Mouse (Mus musculus): ENCODE measurements at regions not wholly inside any gene's neighbourhood (a gene's known extent, or its start where the extent isn't known, plus 50 kb on each side); places are given as distances from the start of the nearest gene placed in this dataset.

GRCm38 (mm10) chr10:21821421-21821820 lies 60.6 kb upstream of the Sgk1 start:
- no peaks in the 10 kb centered on the region for H3K27me3 ChIP-seq (ENCODE audit: insufficient read depth, low read length)
- H3K27ac ChIP-seq (ENCODE audit: low read depth, low read length): no peak overlapping the region
- H3K4me3 ChIP-seq (ENCODE audit: low read depth, low read length): no peak overlapping the region
- ATAC-seq (ENCODE audit: low FRiP score): no peak
- no peaks in the 10 kb centered on the region for H3K9me3 ChIP-seq (ENCODE audit: low read length)
- no peaks in the 10 kb centered on the region for H3K36me3 ChIP-seq (ENCODE audit: insufficient read depth, low read length)
- H3K4me1 ChIP-seq (ENCODE audit: insufficient read depth, low read length): no peaks in the 10 kb centered on the region
- WGBS: 72% methylated on average over 5 of the region's 5 CpGs
- H3K9ac ChIP-seq (replicated peaks; ENCODE audit: low read length, poor library complexity, severe bottlenecking): no peak overlapping the region
- TF ChIP-seq CTCF (IDR thresholded peaks at IDR 0.05): no peak
- DNase-seq (ENCODE audit: low spot score): no peak
- no peak overlapping the region for H3K4me2 ChIP-seq (ENCODE audit: low read depth, low read length, poor library complexity, severe bottlenecking)

DNA sequence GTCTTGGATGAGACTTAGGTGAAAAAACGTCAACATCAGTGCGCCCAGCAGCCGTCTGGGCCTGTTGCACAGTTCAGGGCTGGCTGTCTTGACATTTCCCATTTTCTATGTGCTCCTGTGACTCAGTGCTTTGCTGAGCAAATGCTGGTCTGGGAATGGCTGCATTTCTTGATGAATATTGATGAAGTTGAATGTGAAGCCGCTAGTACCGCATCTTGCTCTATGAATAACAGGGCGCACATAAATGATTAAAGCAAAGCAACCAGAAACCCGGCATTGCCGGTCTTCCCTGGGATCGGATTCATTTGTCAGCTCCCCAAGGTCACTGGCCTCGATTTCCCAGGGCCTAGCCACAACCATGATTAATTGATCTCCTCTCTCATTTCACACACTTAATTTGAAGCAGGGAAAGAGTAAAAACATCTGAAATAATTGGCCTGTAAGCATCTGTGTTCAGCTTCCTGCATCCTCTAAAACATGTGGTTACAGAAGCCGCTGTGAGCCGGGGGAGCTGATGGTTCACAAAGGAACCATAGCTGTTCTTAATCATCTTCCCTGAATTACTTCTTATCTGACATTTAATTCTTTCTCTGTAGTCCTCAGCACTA lies 57.5 kb upstream of the Sgk1 start:
- H3K4me2 ChIP-seq (ENCODE audit: low read depth, low read length, poor library complexity, severe bottlenecking): no peak overlapping the region
- H3K36me3 ChIP-seq (ENCODE audit: insufficient read depth, low read length): no peaks in the 10 kb centered on the region
- no peaks in the 10 kb centered on the region for H3K9me3 ChIP-seq (ENCODE audit: low read length)
- 34% methylated on average over 12 of the region's 12 CpGs for WGBS
- H3K4me3 ChIP-seq (ENCODE audit: low read depth, low read length): no peak overlapping the region
- TF ChIP-seq CTCF (IDR thresholded peaks at IDR 0.05): no peak
- H3K27me3 ChIP-seq (ENCODE audit: insufficient read depth, low read length): no peaks in the 10 kb centered on the region
- no peak overlapping the region for H3K9ac ChIP-seq (replicated peaks; ENCODE audit: low read length, poor library complexity, severe bottlenecking)
- peak; percentile 29 for DNase-seq (ENCODE audit: low spot score)
- no peak overlapping the region for H3K27ac ChIP-seq (ENCODE audit: low read depth, low read length)
- ATAC-seq (ENCODE audit: low FRiP score): no peak
- H3K4me1 ChIP-seq (ENCODE audit: insufficient read depth, low read length): 0 out of 2 replicates have a peak, but pooled peaks cover 6% of the 10 kb centered on the region

GRCm38 (mm10) chr10:21826793-21827504 lies 55.0 kb upstream of the Sgk1 start:
- 53% methylated on average over 5 of the region's 5 CpGs for WGBS

GRCm38 (mm10) chr10:21827505-21827844 lies 54.5 kb upstream of the Sgk1 start:
- DNase-seq (ENCODE audit: low spot score) (no peak), ATAC-seq (ENCODE audit: low FRiP score) (no peak)
- 67% methylated on average over 3 of the region's 3 CpGs for WGBS
- H3K27me3 ChIP-seq (ENCODE audit: insufficient read depth, low read length): no peaks in the 10 kb centered on the region
- H3K9ac ChIP-seq (replicated peaks; ENCODE audit: low read length, poor library complexity, severe bottlenecking): no peak overlapping the region
- no peaks in the 10 kb centered on the region for H3K36me3 ChIP-seq (ENCODE audit: insufficient read depth, low read length)
- H3K4me3 ChIP-seq (ENCODE audit: low read depth, low read length): no peak overlapping the region
- no peak overlapping the region for H3K27ac ChIP-seq (ENCODE audit: low read depth, low read length)
- no peak overlapping the region for H3K4me2 ChIP-seq (ENCODE audit: low read depth, low read length, poor library complexity, severe bottlenecking)
- H3K4me1 ChIP-seq (ENCODE audit: insufficient read depth, low read length): 0 out of 2 replicates have a peak, but pooled peaks cover 7% of the 10 kb centered on the region
- no peaks in the 10 kb centered on the region for H3K9me3 ChIP-seq (ENCODE audit: low read length)
- TF ChIP-seq CTCF (IDR thresholded peaks at IDR 0.05): no peak

More at GRCm38 (mm10) chr10:21826793-21827504, 55.0 kb upstream of the Sgk1 start:
- H3K4me3 ChIP-seq (ENCODE audit: low read depth, low read length): no peak overlapping the region
- no peaks in the 10 kb centered on the region for H3K27me3 ChIP-seq (ENCODE audit: insufficient read depth, low read length)
- H3K9me3 ChIP-seq (ENCODE audit: low read length): no peaks in the 10 kb centered on the region
- no peak overlapping the region for H3K4me2 ChIP-seq (ENCODE audit: low read depth, low read length, poor library complexity, severe bottlenecking)
- ATAC-seq (ENCODE audit: low FRiP score) (no peak), DNase-seq (ENCODE audit: low spot score) (no peak)
- no peak for TF ChIP-seq CTCF (IDR thresholded peaks at IDR 0.05)
- no peaks in the 10 kb centered on the region for H3K36me3 ChIP-seq (ENCODE audit: insufficient read depth, low read length)
- no peak overlapping the region for H3K9ac ChIP-seq (replicated peaks; ENCODE audit: low read length, poor library complexity, severe bottlenecking)
- no peak overlapping the region for H3K27ac ChIP-seq (ENCODE audit: low read depth, low read length)
- H3K4me1 ChIP-seq (ENCODE audit: insufficient read depth, low read length): 0 out of 2 replicates have a peak, but pooled peaks cover 7% of the 10 kb centered on the region

DNA sequence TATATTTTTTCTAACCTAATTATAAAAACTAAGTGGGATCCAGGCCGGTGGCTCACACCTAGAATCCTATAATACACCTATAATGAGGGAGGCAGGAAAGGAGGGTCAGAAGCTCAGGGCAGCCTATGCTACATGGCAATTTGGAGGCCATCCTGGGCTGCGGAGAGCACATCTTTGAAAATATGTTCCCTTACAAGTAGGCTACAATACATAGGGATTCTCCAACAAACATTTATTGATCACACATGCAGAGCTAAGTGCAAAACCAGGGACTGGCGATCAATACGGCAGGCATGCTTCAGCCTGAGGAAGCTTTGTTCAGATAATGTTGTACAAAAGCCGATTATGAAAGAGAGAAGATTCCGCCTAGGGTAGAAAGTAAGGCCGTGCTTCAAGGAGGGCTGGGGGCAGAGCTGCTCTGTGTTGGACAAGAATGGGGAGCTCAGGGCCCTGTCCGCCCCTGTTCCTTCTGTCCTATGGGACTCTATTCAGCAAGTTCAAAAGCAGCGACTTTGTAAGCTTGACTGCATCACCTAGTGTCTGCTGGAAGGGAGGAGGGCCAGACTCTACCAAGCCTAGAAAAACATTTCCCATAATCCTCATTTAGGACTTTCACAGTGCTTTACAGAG lies 53.4 kb upstream of the Sgk1 start:
- no peak for TF ChIP-seq CTCF (IDR thresholded peaks at IDR 0.05)
- H3K9ac ChIP-seq (replicated peaks; ENCODE audit: low read length, poor library complexity, severe bottlenecking): no peak overlapping the region
- H3K27me3 ChIP-seq (ENCODE audit: insufficient read depth, low read length): no peaks in the 10 kb centered on the region
- ATAC-seq (ENCODE audit: low FRiP score): no peak
- no peak overlapping the region for H3K4me2 ChIP-seq (ENCODE audit: low read depth, low read length, poor library complexity, severe bottlenecking)
- DNase-seq (ENCODE audit: low spot score): no peak
- H3K4me1 ChIP-seq (ENCODE audit: insufficient read depth, low read length): 0 out of 2 replicates have a peak, but pooled peaks cover 7% of the 10 kb centered on the region
- H3K27ac ChIP-seq (ENCODE audit: low read depth, low read length): no peak overlapping the region
- WGBS: 32% methylated on average over 9 of the region's 9 CpGs
- H3K4me3 ChIP-seq (ENCODE audit: low read depth, low read length): no peak overlapping the region
- no peaks in the 10 kb centered on the region for H3K36me3 ChIP-seq (ENCODE audit: insufficient read depth, low read length)
- no peaks in the 10 kb centered on the region for H3K9me3 ChIP-seq (ENCODE audit: low read length)

All from midbrain, postnatal 0 days (tissue).